Mouse (Mus musculus) left cerebral cortex, postnatal 4 days (tissue): ENCODE results near the gene Cryga. TPM values are rescaled to one million over a fixed set of nuclear protein-coding genes. Genes with fewer than 3 reads are reported as not detected.
"Not testable (repeated sequence)": the region's sequence is repeated elsewhere in the genome, so short reads cannot be mapped to it uniquely, and the experiment has no call there.

Experiments
- DNase-seq: peaks from one replicate; pipeline ENCODE4 v3.0.0-alpha.2; 2022
- intact Hi-C: fragments of 180-260 bp; cut with DNase I; formaldehyde crosslinking; loops from one replicate; pipeline ENCODE4 v1.15.1; 2025
- total RNA-seq, 2 experiments: library from RNA; stranded (reverse); gene quantifications; 2 replicates each; pipeline ENCODE4 v1.2.3; 2021

Gene Cryga
- total RNA-seq, 2 experiments from 2014 or later = 0.97 TPM; not detected in 1

DNA sequence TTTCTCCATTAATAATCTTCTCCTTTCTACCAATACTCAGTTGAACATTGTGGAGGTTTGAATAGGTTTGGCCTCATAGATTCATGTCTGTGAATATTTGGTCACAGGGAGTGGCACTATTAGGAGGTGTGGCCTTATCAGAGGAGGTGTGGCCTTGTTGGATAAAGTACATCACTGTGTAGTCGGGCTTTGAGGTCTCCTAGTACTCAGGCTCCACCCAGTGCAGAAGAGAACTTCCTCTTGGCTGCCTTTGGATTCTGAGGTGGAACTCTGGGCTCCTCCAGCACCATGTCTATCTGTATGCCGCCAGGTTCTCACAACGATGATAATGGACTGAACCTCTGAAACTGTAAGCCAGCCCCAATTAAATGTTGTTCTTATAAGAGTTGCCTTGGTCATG, 6.2 kb downstream of the Cryga start:
- intact Hi-C loops = no loop called here
- no peak for DNase-seq

DNA sequence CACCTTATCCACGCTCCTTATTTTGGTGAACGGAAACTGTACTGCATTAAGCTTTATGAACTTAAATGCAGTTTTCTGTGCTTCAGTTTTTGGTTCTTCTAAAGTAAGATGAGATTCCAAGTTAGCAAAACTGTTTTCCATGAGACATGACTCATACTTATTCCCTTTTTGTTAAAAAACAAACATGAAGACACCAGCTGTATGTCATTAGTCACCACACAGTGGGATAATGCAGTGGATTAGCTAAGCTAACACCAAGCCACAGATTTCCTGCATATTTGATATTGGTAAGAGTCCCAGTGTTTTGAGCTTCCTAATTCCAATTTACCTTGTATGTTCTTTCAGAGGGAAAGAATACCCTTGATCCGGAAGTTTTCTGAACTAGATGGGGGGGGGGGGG, 11.6 kb downstream of the Cryga start:
- DNase-seq = no peak
- intact Hi-C loops = no loop called here

DNA sequence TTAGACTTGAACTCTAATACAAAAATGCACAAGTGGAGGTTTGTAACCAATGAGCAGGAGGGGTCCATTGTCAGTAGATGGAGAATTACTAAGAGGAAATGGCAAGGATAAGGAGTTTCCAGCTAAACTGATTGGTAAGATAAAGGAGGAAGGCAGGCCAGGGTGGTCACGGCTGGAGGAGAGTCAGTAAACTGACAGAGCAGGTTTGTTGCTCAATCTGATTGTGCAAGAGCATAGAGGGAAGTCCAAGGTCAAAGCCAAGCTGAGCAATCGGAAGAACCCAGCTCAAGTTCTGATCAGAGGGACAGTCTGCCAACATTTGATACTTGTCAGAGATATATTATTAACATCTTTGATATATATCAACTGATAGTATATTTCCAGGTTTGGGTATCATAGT, 12.8 kb downstream of the Cryga start:
- DNase-seq = no peak
- intact Hi-C loops = no loop called here

DNA sequence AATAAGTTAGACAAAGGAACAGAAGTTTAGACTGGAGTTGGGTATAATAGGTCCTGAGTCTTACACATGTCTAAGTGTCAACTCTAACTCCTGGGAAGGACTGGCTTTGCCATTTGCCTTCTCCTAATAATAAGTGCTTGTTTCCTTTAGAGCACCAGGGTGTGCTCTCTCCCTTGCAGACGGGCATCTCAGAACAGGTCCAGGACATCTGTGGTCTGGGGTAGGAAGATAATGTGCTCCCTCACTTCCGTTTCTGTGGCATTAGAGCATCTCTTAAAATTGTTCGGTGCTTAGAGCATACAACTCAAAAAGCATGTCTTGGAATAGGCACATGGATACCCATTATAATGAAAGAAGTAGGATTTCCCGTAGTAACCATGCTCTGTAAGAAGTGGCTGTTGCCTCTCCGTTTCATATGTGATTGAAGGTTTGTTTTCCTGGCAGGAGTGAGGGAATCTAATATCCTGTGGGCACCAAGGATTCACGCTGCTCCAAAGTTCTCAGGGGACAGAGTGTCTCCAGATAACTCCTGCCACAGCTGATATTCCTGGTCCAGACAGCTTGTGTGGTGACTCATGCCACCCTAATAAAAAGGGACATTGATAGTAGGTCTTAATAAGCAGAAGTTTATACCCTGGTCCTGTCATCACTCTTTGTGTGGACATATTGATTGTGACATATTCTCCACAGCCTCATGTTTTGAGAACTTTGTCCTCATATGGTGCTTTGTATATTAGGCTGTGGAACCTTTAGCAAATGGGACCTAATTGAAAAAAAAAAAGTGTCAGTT, 14.4 kb downstream of the Cryga start:
- intact Hi-C loops = no loop called here
- DNase-seq = no peak

DNA sequence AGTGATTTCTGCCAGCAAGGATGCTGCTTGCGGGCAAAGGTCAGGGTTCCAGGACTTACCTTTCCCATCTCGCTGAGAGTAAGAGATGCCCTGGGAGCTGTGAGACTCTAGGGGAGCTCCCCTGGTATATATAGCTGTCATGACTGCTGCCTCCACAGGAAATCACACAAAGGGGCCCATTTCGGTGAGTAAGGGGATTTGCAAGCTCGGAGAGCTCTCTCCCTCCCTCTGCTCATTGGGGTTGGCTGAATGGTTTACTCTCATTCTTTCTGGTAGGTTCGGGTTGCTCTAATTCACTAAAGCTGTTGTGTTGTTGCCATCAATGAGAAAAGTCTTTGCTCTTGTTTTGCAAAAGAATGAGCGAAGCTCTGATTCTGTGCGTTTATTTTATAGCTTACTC, 21.0 kb downstream of the Cryga start, which contains the start of gene Crygb:
TSS of gene Crygb (minus strand) at position 101 of the 400 bp plus-strand sequence.
- no peak for DNase-seq
- intact Hi-C loops = no loop called here

DNA sequence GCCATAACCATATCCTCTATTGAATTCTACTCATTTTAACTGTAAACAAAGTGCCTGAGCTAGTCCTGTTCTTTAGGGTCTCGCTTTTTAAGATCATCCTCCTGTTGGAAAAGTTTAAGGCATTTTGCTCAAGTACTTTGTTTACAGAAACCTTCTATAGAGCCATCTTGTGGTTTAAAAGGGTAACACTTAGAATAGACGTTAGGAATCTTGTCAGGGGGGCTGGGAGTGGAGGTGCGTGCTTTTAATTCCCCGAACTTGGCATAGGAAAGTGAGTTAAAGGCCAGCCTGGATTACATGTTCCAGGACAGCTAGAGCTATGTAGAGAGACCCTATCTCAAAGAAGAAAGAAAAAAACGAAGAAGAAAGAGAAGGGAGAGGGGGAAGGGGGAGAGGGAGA, 27.6 kb downstream of the Cryga start:
- intact Hi-C loops = no loop called here
- no peak for DNase-seq

DNA sequence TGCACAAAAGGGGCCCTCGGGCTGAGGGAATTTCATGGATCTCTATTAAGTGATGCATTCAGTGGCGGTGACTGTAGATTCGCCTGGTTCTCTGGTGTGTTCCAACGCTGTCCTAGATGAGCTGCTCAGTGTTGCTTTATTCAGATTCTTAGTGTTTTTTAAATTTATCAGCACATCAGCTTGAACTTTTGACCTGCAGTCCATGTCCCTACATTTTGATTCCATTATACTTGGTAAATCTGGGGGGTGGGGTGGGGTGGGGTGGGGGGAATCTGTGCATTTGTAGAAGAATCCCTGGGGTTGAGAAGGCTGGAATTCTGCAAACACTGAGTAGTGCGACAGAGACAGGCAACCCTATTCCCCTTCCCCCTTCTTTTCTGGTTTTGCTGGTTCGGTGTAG, 29.6 kb downstream of the Cryga start, which contains the start of gene Crygc:
TSS of gene Crygc (minus strand) at position 101 of the 400 bp plus-strand sequence.
- intact Hi-C loops = no loop called here
- no peak for DNase-seq

DNA sequence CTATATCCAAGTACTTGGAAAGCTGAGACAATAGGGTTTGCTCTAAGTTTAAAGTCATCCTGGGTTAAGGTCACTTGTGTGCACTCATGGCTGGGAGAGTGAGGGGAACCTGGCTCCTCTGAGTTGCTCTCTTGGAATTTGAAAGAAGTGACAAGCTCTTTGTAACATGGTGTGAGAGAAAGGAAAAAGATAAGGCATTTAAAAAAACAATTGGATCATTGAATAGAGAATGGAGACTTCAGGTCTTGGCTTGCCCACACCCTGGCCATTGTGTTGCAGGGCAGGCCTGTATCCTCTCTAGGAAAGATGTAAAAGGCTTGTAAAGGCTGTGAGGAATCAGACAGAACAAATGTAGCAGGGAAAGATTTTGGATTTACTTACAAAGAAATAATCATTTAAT, 35.3 kb downstream of the Cryga start:
- no peak for DNase-seq
- intact Hi-C loops = no loop called here

DNA sequence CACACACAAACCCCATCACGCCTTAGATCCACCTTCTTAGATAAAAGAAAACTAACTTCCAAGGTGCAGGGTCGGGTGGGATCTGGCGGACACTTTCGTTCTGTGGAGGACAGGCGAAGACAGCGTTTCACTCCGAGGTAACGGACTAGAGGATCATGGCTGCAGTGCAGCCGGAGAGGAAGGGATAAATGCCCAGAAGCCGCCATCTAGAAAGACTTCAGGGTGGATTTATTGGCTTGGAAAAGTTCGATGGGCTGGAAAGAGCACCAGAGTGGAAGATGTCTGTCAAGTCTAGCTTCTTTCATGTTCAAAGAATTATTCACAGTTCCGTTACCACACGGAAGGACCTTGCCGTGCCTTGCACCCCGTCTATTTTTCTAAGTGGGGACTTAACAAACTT, 39.0 kb downstream of the Cryga start:
- intact Hi-C loops = no loop called here
- no peak for DNase-seq

DNA sequence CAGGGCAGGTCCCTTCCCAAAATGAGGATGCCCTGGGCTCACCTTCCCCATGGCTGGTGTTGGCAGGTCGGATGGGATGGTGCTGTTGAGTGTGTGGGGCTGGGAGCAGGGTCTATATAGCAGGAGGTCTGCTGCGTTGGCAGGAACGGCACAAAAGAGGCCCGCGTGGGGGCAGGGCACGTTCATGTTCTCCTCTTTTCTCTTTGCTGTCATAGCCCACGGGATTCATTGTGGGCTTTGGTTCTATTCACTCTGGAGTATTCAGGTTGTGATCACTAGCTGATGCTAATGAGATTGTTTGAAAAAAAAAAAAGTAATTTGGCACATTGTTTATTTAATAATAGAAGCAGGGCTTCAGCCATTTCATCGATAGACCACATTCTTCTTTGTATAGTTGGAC, 39.8 kb downstream of the Cryga start, which contains the start of gene Crygd:
TSS of gene Crygd (minus strand) at position 101 of the 400 bp plus-strand sequence.
- intact Hi-C loops = no loop called here
- DNase-seq = no peak

DNA sequence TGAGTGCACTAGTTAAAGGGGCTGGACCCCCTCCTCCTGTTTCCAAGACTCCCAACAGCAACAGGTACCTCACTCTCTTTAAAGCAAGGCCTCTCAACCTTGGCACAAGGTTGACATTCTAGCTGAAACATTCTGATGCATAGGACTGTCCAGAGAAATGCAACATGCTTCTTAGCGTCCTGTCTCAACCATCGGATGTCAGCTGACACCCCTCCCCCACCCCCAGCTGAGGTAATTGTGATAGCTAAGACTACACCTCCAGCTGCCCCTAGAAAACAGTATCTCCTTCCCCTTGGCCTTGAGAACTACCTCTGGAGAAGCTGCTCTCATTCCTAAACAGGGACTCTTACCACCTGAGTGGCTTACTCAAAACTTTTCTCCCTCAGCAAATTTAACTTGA, 51.0 kb downstream of the Cryga start:
- intact Hi-C loops = no loop called here
- no peak for DNase-seq

DNA sequence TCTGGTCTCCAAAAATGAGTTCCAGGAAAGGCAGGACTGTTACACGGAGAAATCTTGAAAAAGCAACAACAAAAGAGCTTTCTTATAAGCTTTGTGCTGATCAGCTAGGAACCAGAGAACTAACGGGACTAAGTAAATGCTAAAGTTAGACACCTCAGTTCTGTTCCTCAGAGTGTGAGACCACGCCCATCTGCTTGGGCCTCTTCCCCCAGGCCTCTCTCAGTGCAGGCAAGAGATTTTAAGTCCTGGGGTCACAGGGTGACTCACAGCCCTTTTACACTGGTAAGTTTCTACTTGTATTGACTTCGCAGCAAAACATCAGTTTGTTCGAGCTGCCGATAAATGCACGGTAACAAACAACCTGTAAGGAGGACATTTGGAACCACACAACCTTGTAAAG, 51.5 kb downstream of the Cryga start:
- no peak for DNase-seq
- intact Hi-C loops = no loop called here

DNA sequence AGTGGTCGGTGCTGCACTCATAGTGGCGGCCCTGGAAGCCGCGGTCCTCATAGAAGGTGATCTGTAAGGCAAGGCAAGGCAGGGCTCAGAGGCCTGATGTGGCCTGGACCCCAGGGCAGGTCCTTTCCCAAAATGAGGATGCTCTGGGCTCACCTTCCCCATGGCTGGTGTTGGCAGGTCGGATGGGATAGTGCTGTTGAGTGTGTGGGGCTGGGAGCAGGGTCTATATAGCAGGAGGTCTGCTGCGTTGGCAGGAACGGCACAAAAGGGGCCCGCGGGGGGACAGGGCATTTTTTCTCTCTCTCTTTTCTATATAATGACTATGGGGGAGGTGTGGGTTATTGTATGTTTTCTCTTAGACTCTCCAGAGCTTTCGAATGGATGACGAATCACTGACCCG, 52.2 kb downstream of the Cryga start, which contains the start of gene Cryge:
TSS of gene Cryge (minus strand) at position 198 of the 400 bp plus-strand sequence.
- intact Hi-C loops, DNase-seq: not testable (repeated sequence)

Other genes starting within 250 kb of the Cryga start
- gene Plekhm3, start 146.5 kb downstream of the Cryga start, total RNA-seq = 10 to 100 TPM; 22.2 to 25.2 TPM
- gene Akr1cl, start 70.6 kb downstream of the Cryga start, total RNA-seq = not detected
- not detected for gene Cryge, start 52.2 kb downstream of the Cryga start, total RNA-seq
- not detected for gene Crygd, start 39.9 kb downstream of the Cryga start, total RNA-seq
- not detected for gene Crygc, start 29.7 kb downstream of the Cryga start, total RNA-seq
- gene Crygb, start 21.1 kb downstream of the Cryga start, total RNA-seq = not detected
- under 1 TPM in 1 of 2 experiments, not detected in 1; 0.52 TPM for gene Gm28845, start 16.2 kb upstream of the Cryga start, total RNA-seq
- 1 to 10 TPM; 5.6 to 9.1 TPM for gene D630023F18Rik, start 19.8 kb upstream of the Cryga start, total RNA-seq
- 100 to 1,000 TPM; 322 to 358 TPM for gene Idh1, start 83.1 kb upstream of the Cryga start, total RNA-seq
- gene Pikfyve, start 83.3 kb upstream of the Cryga start, total RNA-seq = 10 to 100 TPM; 42.7 to 45.2 TPM
- gene Pth2r, start 178.7 kb upstream of the Cryga start, total RNA-seq = 1 to 10 TPM; 2.6 to 2.9 TPM